Mouse (Mus musculus) regulatory T cell (primary cell): ENCODE results near the gene Rab20.

Experiments
- in situ Hi-C: fragments of 300-600 bp; cut with MboI, MseI; formaldehyde crosslinking; loops from one replicate; pipeline ENCODE4 v1.15.1; 2025; ENCODE audit warnings: high pct_unique_total_duplicates

Rab20 gene

DNA sequence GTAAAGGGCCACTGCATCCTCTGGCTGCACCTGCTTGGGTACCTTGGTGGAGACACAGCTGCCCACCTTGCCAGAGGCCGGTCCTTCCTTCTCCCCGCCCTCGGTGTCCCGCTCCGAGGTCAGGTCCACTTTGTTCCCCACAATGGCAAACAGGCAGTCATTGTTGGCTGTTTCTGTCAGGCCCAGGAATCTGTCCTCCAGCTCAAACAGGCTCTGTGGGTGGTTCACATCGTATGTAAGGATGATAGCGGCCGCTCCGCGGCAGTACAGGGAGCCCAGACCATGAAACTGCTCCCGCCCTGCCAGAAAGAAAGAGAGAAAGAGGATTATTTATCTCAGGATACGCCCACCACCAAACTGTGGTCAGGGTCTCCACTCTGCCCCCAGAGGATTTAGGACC lies 24.3 kb downstream of the Rab20 start:
- in situ Hi-C loops: loop anchor here (5.0 kb wide), 1 partner anchor 98 kb away; the partner anchor contains the start of gene Cars2

GRCm38 (mm10) chr8:11452974-11453373 lies 25.5 kb downstream of the Rab20 start:
- in situ Hi-C loops: loop anchor here (5.0 kb wide), 1 partner anchor 99 kb away; the partner anchor contains the start of gene Cars2

DNA sequence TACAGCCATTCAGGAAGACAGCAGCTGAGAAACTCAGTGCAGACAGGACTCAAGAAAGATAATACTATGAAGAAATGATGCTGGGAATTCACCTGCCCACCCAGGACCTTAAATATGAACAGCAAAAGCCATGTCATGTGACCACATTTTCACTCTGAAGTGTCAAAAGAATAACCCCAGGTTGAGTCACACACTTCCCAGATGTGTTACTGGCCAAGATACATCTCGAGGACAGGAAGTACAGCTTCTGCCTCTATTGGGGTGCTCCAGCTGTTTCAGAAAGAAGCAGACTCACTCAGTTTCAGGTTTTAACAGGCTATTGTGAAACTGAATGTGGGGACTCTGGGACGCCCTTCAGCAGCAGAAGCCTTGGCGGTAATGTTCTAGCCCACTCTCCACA lies 26.0 kb downstream of the Rab20 start:
- in situ Hi-C loops: loop anchor here (5.0 kb wide), 1 partner anchor 100 kb away; the partner anchor contains the start of gene Cars2

- in situ Hi-C loops: loop anchor here (5.0 kb wide), 1 partner anchor 100 kb away; the partner anchor contains the start of gene Cars2
Measured at GRCm38 (mm10) chr8:11452152-11452551, 26.4 kb downstream of the Rab20 start.

GRCm38 (mm10) chr8:11450184-11451113 lies 28.1 kb downstream of the Rab20 start:
- in situ Hi-C loops: loop anchor here (5.0 kb wide), 1 partner anchor 102 kb away; the partner anchor contains the start of gene Cars2

DNA sequence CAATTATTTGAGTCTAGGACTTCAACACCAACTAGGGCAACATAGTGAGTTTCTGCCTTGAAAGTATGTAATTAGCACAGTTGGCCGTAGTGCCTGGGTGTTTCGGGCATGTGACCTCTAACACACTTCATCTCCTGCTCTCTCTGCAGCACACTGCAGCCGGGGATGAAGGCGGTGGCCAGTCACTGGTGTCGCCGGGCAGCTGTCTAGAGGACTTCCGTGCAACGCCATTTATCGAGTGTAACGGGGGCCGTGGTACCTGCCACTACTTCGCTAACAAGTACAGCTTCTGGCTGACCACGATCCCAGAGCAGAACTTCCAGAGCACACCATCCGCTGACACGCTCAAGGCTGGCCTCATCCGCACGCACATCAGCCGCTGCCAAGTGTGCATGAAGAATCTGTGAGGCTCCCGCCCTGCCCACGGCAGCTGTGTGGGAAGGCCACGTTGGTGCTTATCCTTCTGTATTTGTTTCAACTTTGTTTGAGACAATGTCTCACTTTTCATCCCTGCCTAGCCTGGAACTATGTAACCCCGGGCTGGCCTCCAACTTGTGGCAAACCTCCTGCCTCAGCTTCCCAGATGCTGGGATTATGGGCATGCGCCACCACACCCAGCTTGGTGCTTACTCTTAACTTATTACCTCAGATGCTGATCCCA lies 30.5 kb downstream of the Rab20 start:
- in situ Hi-C loops: no loop called here

DNA sequence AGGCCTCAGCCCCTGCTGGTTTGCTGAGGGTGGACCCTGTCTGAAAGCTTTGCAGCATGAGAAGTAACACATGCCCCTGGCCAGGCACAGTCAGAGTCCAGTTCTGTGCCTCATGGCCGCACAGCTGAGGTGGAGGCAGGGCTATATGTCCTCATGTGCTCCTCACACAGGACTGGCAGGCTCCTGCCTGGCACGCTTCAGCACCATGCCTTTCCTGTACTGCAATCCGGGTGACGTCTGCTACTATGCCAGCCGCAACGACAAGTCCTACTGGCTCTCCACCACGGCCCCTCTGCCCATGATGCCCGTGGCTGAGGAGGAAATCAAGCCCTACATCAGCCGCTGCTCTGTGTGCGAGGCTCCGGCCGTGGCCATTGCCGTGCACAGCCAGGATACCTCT lies 32.7 kb downstream of the Rab20 start:
- in situ Hi-C loops: no loop called here

- in situ Hi-C loops: no loop called here
Measured at GRCm38 (mm10) chr8:11444216-11444615, 34.3 kb downstream of the Rab20 start.

GRCm38 (mm10) chr8:11443611-11444010 lies 34.9 kb downstream of the Rab20 start:
- in situ Hi-C loops: no loop called here

DNA sequence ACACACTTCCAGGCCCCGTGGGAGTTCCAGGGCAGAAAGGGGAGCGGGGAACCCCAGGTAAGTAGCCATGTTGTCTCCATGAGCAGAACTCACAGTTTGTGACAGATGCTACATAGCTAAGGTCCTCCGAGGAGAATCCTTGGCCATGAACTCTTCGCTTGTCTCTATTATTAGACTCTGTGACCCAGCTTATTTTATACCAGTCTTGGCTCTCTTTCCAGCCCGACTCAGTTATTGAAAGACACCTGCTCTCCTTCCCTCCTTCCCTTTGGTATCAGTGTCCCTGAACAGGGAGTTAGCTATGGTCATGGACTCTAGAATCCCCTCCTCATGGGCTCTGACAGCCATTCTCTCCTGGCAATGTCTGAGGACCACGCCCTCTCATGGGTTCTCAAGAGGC lies 37.2 kb downstream of the Rab20 start:
- in situ Hi-C loops: no loop called here

DNA sequence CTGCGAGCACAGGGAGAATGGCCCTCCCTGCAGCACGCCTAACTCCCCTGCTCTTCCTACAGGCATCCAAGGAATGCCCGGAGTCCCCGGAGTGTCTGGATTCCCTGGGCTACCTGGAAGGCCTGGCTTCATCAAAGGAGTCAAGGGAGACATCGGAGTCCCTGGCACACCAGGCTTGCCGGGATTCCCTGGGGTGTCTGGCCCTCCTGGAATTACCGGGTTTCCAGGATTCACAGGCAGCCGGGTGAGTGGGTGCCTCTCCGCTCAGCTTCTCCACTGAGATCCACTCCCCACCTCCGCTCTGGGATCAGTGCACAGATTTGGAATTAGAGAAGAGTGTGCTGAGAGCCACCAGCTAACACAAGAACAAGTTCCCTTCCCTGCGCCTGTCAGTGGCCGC lies 40.6 kb downstream of the Rab20 start:
- in situ Hi-C loops: no loop called here

DNA sequence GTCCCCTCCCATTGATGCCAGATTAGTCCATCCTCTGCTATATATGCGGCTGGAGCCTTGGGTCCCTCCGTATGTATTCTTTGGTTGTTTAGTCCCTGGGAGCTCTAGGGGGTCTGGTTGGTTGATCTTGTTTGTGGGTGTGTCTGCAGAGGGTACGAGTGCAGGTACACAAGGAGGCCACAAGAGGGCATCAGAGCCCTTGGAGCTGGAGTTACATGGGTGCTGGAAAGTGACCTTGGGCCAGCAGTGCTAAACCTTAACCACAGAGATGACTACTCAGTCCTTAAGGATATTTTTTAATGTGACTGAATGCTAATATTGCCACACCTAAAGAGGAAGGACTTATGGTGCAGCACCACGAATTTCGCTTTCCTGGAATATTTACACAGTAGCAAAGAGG lies 47.8 kb downstream of the Rab20 start:
- in situ Hi-C loops: loop anchor here (5.0 kb wide), 1 partner anchor 57 kb away; no protein-coding TSS in a partner anchor

DNA sequence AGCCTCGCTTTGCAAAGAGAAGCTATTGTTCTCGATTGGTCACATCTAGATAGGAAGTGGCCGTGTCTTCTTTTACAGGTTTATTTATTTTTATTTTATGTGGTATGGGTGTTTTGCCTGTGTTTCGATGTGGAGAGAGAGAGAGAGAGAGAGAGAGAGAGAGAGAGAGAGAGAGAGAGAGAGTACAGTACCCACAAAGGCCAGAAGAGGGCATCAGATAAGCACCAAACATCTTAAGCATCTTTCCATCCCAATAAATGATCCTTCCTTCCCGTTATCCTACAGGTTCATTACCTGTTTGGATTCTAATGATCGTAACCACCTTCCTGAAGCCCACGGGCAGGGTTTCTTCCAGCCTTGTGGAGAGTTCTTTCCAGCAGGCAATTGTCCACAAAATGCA lies 55.4 kb downstream of the Rab20 start:
- in situ Hi-C loops: no loop called here

- in situ Hi-C loops: no loop called here
Measured at GRCm38 (mm10) chr8:11421968-11422367, 56.5 kb downstream of the Rab20 start.

GRCm38 (mm10) chr8:11421105-11421504 lies 57.4 kb downstream of the Rab20 start:
- in situ Hi-C loops: no loop called here

DNA sequence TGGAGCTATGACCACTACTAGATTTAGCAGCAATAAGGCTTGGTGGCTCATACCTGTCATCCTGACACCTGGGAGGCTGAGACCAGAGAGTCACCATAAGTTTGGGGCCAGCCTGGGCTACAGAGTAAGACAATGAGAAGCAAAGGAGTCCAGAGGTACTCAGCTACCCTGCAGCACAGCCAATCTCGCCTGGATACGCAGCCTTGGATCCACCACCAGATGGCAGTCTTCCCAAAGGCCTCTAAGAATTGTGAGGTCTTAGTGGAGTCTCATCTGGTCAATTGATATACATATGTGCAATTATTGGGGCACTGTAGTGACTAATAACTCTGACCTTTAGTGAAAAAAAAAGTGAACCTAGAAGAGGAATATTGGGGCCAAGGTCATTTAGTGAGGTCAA lies 58.9 kb downstream of the Rab20 start:
- in situ Hi-C loops: loop anchor here (5.0 kb wide), 1 partner anchor 288 kb away; no protein-coding TSS in a partner anchor

DNA sequence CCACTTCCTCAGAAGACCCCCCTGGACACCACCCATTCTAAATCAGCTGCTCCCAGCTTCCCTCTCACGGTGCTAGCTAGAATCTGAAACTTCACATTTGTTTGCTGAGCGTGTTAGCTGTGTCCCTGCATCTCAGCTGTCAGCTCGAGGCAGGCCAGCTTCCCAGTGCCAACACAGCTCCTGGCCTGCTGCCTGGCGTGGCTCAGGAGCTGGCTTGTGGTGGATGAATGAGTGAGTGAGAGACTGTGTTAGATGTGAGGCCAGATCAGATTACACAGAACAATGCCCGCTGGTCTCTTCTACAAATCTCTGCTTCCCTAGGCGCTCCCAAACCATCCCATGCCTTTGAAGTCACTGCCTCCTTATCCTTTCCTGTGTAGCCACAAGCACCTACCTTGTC lies 59.3 kb downstream of the Rab20 start:
- in situ Hi-C loops: loop anchor here (5.0 kb wide), 1 partner anchor 288 kb away; no protein-coding TSS in a partner anchor

DNA sequence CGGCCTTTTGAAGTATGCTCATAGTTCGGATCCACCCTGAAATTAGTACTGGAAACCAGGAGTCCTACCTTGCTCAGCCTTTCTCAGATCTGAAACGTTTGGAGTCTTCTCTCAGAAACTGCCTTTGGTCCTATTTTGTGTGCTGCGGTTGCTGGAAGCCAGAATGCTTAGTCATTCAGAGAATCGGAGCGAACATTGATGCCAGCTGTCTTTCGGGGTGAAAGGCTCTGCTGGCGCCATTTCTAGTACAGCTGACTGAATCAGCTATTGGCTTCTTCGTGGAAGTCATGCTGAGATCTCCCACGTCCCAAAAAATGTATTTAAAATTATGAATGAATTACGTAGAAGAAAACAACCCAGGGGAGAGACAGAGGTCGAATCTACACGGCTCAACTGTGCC lies 60.7 kb downstream of the Rab20 start:
- in situ Hi-C loops: loop anchor here (5.0 kb wide), 1 partner anchor 290 kb away; no protein-coding TSS in a partner anchor

- in situ Hi-C loops: loop anchor here (5.0 kb wide), 1 partner anchor 292 kb away; no protein-coding TSS in a partner anchor
Measured at GRCm38 (mm10) chr8:11415089-11415488, 63.4 kb downstream of the Rab20 start.

- in situ Hi-C loops: no loop called here
Measured at GRCm38 (mm10) chr8:11414304-11414703, 64.2 kb downstream of the Rab20 start.

DNA sequence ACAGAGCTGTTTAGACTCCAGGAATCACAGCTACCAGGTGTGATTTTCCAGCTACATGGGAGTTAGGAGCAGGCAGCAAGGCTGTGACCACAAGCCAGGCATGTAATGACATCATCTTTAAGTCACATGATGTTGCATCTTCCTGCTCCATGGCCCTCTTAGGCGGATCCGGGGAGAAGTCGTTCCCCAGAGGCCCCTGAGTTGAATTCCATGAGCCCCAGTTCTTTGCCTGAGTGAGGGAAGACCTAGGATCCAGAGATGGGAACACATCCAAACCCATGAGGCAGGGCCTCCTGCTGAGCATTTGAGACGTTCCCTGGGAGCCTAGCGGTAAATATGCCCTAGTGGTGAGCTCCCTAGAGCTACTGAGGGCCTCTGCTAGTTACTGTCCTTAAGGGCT lies 66.1 kb downstream of the Rab20 start:
- in situ Hi-C loops: no loop called here

- in situ Hi-C loops: no loop called here
Measured at GRCm38 (mm10) chr8:11411504-11412124, 66.9 kb downstream of the Rab20 start.
